Mouse (Mus musculus): ENCODE data around the gene Kmo.

DNA sequence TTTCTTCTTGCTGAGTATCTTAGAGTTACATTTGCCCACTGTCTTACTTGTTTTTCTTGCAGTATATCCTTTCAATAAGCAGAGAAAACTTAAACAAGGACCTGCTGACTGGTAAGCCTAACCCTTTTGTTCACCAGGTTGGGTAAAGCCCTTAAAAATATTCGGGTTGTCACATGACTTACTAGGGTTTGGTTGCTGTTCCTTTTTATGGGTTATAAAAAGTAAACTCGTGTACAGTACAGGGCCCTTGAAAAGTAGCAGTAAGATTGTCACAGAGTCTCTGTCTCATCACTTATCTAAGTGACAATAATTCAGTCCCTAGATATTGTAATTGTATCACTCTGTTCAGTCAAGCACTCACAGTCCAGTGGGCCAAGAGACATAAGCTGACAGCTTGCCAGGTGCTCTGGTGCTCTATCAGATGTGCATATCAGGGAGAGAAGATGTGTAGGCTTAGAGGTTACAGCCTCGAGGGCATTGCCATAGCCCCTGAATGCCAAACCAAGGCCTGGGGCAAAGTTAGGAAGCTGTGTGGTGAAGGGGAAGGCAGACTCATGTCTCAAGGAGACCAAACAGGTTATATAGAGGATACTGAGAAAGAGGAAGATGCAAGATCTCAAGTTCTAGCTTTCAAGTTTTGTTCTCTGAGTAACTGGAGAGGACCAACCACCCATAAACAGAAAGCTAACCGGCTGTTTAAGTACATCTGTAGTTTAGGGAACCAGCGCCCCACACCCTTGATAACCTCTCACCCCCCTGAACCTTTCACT is 23.5 kb downstream of the Kmo start:
- TF ChIP-seq POLR2A (IDR thresholded peaks at IDR 0.05; ENCODE audit: control insufficient read depth, low read depth, low read length) (no peak), CTCF (IDR thresholded peaks at IDR 0.05; ENCODE audit: control insufficient read depth, insufficient read depth, insufficient replicate concordance, low read depth, low read length) (no peak)
